Mouse (Mus musculus): ENCODE results near the gene Crtc1.

The Crtc1 gene

DNA sequence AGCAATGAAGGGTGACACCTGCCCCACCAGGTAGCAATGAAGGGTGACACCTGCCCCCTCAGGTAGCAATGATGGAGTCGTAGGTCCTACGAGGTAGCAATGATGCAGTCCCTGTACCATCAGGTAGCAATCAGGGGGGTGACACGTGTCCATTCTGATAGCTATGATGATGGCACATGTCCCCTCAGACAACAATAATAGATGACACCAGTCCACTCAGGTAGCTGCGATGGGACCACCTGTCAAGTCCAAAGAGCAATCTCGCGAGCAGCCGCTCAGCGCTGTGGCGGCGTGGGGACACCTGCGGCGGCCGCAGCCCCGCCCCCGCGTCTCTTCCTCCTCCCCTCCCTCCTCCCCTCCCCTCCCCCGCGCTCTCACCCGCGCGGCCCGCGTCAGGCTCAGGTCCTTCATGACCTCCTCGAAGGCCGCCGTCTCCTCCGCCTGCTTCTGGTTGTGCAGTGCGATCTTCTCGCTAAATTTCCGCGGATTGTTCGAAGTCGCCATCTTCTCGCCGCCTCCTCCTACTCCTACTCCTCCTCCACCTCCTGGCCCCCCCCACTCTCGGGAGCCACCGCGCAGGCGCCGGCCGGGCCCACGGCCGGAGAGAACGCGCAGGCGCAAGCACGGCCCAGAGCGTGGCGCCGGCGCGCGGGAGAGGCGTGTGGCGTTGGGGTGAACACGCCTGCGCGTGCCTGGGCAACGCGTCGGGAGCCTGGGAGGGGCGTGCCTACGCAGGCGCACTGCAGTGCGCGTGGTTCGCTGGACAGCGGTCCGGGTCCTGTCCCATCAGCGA lies at the start of gene Crtc1:
Crtc1 (minus strand) TSS at position 525 of the 793 bp plus-strand sequence.
- peak; percentile 97 for DNase-seq (ENCODE audit: extremely low read depth, insufficient read length, low spot score)

DNA sequence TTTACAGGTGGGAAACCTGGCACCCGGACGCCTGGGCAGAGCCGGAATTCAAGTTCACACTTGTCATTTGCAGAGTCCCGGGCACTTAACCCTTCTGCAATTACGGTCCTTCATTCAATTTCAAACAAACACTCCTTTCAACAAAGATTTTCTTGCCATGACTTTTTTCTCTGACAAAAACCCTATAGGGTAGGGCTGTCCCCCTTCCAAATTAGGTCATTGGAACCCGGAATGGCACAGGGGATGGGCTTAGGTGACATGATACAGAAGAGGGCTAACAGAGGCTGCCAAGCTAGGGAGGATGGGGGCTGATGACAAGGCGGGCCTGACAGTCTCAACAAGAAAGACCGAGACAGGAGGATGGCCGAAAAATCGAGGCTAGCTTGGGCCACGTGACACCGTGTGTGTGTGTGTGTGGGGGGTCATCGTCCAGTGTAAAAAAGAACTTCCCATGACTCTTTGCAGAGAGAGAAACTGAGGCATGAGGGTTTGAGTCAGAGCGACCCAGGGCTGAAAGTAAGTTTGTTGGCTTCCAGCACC lies 49.6 kb upstream of the Crtc1 start:
- no peak for DNase-seq (ENCODE audit: extremely low read depth, insufficient read length, low spot score)

DNA sequence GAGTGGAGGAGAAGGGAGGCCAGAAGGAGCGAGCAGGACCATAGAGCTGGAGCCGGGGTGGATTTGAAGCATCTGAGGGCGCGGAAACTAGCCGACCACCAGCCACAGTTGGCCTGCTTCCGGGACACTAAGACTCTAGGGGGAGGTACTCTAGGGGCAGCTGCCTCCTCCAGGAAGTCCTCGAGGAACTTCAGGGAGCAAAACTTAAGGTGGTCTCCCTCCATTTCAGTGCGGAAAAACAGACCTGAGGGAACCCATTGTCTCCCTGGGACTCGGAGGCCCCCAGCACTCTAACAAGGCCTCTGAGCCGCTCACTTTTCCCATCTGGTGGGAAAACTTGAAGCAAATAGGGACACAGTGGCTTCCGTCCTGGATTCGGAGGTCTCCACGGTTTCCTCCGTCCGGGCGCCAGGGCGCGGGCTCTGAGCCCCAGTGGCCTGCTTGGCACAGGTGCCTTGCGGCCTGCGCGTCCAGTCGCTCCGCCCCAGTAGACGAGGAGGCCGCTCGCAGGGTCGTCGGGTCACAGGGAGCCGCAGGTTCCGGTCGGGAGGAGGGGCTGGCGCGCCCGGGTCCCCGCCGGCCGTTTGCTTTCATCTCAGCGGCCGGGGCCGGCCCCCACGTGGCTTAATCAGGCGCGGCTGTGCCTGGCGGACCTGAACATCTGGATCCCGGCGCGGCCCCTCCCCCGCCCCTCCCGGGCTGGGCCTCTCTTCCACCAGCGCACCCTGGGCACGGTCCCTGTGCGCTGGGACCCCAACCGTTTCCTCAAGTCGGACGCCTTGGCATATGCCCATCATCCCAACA lies 48.8 kb upstream of the Crtc1 start:
- no peak for DNase-seq (ENCODE audit: extremely low read depth, insufficient read length, low spot score)

DNA sequence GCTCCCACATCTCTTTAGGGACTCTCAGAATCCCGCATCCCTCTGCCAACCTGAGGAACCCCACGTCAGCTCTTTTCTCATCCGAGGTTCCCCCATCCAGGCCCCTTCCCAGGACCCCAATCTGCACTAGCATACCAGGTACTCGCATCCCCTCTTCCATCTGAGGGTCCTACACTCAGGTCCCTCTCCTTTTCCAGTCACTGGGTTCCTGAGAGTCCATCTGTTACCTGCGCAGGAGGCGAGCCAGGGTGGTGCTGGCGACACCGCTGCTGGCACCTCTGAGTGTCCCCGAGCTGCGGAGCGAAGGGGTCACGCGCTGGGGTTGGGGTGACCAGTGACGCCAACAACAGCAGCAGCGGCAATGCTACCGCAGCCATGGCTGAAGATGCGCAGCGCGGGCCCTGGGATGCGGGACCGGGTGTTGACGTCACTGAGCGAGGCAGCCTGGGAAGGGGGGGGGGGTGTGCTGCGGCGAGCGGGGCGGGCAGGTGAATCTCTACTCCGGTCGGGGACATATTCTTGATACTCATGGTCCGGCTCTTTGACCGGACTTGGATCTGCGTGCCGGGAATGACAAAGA lies 47.7 kb upstream of the Crtc1 start, which contains the start of gene Tmem59l:
Tmem59l (minus strand) TSS at position 418 of the 580 bp plus-strand sequence.
- no peak for DNase-seq (ENCODE audit: extremely low read depth, insufficient read length, low spot score)

DNA sequence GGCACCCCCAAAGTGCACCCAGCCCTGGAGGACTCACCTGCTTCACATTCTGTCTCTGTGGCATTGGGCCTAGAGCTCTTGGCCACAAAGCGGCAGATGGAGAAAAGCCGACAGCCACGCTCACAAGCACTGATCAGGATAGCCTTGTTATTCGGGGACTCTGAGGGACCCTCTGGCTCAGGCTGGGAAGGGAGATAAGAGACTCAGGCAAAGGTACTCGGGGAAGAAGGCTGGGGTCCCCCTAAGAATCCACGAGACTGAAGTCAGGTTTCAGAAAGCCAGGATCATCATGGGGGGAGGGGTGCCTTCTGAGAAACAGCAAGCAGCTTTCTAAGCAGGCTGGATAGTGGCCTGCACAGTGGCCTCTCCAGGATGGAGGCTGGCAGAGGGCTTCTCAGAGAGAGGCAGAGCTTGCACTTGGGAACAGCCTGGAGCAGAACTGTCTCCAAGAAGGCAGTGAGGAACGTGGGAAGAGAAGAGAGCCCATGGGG lies 46.9 kb upstream of the Crtc1 start:
- no peak for DNase-seq (ENCODE audit: extremely low read depth, insufficient read length, low spot score)

DNA sequence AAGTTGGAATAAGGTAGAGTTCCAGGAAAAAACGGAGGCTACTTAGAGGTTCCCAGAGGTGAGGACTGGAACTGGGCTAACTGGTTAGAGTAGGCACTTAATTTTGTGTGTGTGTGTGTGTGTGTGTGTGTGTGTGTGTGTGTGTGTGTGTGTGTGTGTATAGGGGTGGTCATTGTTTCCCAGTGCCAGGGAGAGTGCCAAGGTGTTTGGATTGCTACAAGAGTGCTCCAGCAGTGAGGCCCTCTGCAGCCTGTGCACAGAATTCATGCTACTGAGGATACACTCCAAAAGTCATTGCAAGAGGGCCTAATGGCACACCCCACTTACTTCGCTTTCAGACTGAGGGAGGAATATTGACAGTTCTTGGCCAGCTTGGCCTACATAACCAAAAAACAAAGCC lies 43.6 kb upstream of the Crtc1 start:
- DNase-seq (ENCODE audit: extremely low read depth, insufficient read length, low spot score), result no peak

DNA sequence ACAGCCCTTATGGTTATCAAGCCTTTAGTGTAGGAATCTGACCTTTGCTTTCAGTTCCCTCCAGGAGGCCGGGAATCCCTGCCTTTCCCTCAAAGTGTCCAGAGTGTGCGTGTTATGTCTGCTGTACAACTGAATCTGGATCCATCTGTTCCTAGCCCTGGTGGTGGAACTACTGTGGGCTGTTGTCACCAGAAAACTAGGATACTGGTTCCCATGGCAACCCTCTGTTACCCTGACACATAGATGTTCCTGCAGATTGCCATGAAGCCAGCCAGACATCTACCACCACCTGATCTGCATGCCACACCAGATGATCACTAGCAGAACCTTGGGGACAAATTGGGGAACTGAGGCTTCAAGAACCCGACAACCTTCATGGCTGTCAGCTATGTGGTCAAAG lies 42.5 kb upstream of the Crtc1 start:
- DNase-seq (ENCODE audit: extremely low read depth, insufficient read length, low spot score), result no peak

DNA sequence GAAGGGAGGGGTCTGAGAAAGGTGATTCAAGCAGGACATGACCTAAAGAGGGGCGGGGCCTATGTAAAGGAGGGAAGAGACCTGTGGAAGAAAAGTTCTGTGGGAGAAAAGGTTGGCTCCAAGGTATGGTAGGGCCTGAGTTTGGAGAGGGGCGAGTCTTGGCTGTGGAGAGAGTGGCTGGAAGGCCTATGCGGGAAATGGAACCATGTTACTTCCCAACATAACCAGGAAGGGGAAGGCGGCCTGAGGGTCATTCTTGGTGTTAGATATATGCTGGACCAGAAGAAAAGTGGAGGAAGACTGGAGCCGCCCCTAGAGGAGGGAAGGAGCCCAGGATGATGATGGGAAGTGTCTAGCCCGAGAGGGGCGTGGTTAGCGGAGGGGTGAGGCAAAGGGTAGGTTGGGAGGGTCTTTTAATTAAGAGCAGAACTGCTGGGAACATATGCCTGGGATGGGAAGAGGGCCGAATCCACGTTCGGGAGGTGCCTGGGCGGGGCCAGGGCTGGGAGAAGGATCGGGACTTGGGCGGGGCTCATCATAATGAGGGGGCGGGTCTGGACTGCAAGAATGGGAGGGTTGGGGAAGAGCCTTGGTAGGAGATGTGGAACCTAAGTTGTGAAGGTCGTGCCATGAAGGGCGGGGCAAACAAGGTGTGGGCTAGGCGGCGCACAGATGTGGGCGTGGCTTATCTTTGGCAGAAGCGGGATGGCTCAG lies 38.0 kb upstream of the Crtc1 start:
- DNase-seq (ENCODE audit: extremely low read depth, insufficient read length, low spot score), result peak; percentile 89

DNA sequence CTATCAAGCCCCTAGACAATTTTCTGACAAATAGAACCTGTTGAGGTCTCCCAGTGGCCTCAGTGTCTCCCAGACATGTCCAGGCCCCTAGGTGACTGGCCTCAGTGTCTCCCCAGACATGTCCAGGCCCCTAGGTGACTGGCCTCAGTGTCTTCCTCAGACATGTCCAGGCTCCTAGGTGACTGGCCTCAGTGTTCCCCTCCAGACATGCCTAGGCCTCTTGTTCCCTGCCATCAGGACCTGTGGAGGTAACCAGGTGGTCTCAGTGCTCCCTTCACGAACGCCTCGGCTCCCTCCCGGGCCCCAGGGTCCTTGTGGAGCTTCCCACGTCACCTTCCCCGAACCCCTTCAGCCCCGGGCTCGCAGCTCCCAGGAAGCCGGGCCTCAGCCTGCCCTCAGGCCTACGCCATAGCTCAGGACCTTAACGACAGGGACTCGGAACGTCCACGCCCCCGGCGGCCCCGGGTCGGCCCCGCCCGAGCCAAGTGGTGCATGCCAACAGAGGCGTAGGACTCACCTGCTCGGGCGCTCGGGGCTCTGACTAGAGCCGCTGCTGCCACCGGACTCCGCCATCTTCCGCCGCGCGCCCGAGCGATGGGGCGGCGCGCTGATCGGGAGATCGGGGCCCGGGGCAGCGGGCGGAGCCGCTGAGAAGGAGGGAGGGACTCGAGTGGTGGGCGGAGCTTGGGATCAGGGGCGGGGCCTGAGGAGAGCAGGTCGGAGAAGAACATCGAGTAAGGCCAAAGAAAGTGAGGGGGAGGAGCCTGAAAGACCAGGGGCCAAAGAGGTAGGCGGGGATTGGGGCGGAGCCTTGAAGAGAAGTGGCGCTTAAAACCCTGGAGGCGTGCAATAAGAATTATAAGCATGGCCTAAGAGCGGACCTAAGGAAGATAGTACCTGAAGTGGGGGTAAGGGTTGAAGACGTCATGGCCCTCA lies 37.2 kb upstream of the Crtc1 start, which contains the start of gene Klhl26:
Klhl26 (minus strand) TSS at position 636 of the 936 bp plus-strand sequence.
- DNase-seq (ENCODE audit: extremely low read depth, insufficient read length, low spot score), result peak; percentile 95

DNA sequence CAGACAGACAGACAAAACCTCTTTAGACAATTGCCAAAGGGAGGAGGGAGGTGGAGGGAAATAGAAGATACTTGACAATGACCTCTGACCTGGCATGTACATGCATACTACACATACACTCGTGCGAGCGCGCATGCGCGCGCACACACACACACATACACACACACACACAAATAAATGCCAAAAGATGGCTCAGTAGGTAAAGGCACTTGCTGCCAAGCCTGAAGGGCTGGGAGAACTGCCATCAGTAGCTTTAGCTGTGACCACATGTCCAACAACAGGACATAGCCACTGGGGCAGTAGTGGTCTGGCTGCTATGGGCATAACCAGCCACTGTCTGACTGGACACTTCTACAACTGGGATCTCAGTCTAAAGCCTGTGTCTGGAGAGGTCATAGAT lies 32.5 kb upstream of the Crtc1 start:
- DNase-seq (ENCODE audit: extremely low read depth, insufficient read length, low spot score), result no peak

DNA sequence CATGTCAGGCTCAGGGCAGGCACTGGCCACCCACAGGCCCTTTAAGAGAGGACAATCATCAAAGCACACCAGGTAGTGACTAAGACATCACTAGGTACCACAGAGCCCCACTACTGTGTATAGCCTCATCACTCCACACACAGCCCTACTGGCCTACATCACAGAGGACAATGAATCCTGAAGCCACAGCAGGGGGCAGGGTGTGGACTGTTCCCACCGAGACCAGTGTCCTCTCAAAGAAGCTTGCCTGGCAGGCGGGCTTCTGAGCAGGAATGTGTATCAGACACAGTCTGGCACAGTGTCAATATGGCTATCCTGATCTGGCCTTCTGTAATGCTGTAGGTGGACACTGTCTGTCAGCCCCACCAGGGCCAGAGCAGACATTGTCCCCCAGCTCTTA lies 30.6 kb upstream of the Crtc1 start:
- no peak for DNase-seq (ENCODE audit: extremely low read depth, insufficient read length, low spot score)

DNA sequence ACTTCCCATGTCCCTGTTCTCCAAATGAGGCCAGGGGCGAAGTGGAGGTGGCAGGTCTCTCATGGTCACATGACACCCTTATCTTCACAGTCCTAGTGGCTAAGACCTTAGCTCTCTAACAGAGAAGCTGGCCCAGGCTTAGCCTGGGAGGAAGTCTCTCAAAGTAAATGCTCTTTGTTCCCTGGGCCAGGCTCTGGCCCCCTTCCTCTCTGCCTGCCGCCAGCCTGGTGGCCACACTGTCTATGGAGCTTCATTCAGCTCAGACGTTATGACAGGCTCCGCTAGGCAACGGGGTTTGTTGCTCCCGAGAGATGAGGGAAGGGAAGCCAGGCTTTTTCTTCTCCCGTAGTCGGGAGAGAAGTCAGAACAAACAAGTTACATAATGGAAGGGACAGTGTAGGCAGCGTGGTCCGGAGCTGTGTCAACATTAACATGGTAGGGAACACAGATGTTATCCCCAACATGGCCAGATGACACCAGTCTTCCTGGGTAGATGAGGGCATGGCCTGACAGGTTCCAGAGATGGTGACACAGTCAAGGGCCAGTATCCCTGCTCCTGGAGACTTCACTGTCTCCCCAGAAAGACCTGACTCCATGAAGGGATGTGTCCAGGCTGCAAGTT lies 30.0 kb upstream of the Crtc1 start:
- no peak for DNase-seq (ENCODE audit: extremely low read depth, insufficient read length, low spot score)

DNA sequence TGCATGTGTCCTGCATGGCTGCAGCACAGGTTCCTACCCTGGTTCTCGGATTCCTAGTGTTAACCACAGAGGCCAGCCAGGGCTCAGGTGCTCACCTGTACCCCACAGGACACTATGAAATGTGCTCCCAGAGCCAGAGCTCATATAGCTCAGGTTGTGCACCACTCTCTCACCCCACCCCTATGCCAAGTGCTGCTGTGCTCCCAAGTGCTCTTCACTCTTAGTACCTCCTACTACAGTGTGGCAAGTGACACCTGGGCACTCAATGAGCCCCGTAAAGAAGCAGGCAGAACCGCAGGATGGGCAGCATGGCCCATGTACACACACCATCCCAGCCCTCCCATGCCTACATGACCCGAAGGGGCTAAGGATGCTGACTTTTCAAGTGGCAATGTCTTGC lies 29.4 kb upstream of the Crtc1 start:
- no peak for DNase-seq (ENCODE audit: extremely low read depth, insufficient read length, low spot score)

DNA sequence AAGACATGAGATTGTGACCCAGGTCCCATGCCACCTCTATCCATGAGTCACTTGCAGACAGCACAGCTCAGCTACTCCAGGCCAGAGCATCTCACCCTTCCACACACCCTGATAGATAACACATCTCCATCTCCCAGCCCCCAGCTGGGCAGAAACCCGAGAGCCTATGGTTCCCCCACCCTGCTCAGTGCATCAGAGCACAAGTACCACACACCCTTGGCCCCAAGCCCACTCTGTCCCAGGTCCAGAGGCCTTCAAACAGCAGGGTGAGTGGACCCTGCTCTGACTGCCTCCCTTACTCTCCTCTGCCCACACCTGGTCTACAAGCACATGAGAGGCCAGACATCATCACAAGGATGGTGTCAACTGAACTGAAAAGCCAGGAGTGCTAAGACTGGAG lies 28.5 kb upstream of the Crtc1 start:
- DNase-seq (ENCODE audit: extremely low read depth, insufficient read length, low spot score), result no peak

DNA sequence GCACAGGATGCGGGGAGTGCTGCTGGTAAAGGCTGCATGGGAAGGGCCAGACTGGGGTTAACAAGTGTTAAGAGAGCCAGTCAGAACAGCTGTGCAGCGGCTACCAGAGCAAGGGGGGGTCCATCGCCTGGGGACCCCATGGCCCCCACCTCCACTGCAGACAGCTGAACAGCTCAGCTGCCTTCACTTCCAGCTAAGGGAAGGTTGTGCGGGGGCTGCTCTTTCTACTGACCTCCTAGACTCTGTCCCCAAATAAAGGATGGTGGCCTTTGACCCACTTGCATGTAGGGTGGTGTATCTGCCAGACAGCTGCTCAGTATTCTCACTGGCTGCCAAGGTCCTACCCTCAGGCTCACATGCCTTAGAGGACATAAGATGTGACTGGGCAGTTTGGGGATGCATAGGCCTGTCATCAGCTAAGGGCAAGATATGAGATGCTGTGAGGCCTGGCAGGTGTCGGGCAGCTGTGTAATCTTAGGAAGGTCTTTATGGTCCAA lies 27.9 kb upstream of the Crtc1 start:
- no peak for DNase-seq (ENCODE audit: extremely low read depth, insufficient read length, low spot score)

DNA sequence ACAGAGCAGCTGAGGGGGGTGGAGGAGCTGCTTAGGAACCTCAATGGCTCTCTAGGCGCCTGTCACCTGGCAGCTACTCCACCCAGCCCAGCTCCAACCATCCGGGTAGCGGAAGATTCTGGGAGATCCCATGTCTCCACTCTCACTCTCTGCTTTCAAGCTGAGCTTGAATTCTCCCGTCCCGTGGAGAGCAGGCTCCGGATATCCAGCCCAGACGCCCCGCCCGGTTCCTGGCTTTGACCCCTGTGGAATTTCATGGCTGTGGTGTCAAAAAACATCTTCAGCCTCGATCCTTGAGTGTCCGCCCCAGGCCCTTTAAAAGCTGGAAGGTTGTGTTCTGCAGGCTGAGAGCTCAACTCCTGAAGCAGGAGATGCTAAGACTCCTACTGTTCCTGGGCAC lies 27.4 kb upstream of the Crtc1 start:
- no peak for DNase-seq (ENCODE audit: extremely low read depth, insufficient read length, low spot score)

DNA sequence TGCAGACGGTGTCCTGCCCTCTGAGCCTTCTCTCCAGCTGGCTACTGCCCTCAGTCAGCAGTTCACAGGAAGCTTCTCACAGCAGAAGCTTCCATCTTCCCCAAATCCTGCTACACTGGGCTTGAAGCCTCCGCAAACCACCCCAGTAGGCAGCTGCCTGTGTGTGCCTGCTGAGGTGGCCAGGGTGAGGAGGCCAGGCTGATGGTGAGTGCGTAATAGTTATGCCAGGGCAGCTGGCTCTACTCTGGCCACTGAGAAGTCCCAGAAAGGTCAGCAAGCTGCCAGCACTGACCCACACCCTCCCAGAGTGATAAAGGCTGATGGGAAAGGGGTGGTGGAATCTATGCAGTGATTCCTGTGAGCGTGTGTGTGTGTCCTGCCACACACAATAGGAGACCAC lies 26.9 kb upstream of the Crtc1 start:
- DNase-seq (ENCODE audit: extremely low read depth, insufficient read length, low spot score), result no peak

DNA sequence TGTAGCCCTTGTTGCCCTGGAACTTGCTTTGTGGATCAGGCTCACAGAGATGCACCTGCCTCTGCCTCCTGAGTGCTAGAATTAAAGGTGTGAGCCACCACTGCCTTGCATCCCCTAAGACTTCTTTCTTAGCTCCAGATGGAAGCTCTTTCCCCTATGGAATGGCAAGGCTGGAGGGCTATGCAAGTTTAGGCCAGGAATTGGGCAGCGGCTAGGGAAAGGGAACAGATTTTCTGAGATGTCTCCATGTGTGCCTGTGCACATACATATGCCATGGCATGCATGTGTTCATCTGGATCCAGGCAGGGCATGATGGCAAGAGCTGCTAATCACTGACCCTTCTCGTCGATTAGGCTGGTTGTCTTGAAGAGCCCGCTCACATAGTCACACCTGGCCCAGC lies 26.3 kb upstream of the Crtc1 start:
- DNase-seq (ENCODE audit: extremely low read depth, insufficient read length, low spot score), result no peak

DNA sequence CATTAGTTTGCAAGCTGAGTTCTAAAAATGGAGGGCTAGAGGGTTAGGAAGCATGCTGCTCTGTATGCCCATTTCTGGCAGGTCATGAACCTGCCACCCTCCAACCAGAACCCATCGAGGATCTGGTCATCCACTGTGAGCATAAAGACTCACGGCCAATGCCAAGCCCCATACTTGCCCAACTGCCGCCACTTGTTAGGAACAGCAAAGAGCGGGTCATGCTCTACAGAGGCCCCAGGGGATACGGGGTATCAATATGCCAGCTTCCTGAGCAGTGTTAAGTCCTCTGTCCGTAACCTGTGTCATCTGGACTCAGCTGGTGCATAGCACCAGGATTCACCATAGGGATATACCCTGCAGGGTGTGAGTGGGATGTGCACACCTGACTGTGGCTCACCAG lies 24.8 kb upstream of the Crtc1 start:
- no peak for DNase-seq (ENCODE audit: extremely low read depth, insufficient read length, low spot score)
